In the genomic region with DNA sequence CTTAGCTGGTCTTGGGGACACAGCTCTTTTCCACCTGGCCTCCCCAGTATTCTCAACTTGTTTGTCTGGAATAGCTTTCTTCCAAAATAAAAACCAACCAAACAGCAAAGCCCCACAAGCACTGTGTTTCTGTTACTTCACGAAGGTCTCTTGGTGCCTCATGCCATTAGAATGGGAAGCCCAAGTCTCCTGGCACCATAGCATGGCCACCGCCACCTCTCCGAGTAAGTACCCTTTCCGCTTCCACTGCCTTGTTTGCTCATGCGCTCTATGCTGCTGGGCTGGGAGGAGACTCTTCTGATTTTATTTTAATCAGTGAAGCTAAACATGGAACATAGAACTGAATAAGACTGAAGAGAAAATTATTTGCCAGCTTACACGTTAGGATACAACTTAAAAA, we compare ENCODE assay signal across 9 mouse cellular contexts. TPM values are rescaled to one million over a fixed set of nuclear protein-coding genes. Genes with fewer than 3 reads are reported as not detected.
DNase-seq lines count a peak whose midpoint lies in the region; ATAC-seq and TF ChIP-seq lines count a peak whose summit lies in the region.
"Had no signal": no experiment of that assay in that cellular context is flagged by ENCODE, and none has a peak within 500 bp of the region (broad histone marks: within the 10 kb centered on the region; RNA-seq: fewer than 3 reads in every experiment).

No protein-coding gene starts in this region.

- no peak overlapping the region; the same call in 1 of the 2 replicates for H3K4me3 ChIP-seq in kidney, embryonic 14.5 days (ENCODE audit: low read length)
- H3K4me3 ChIP-seq in bone marrow macrophage, adult 2 months (ENCODE audit: insufficient read depth, low read length), result peak overlapping the region; percentile 42
- peak overlapping the region; percentile 6; the same call in 1 of the 2 replicates for H3K4me3 ChIP-seq in heart, embryonic 15.5 days
- peak overlapping the region; percentile 36 for H3K4me3 ChIP-seq in liver, embryonic 16.5 days (ENCODE audit: low read depth, low read length)

- intact Hi-C loops in gastrocnemius, postnatal 14 days (cut with DNase I; ENCODE audit: low total_unique reads), result no loop called here

- WGBS in kidney, embryonic 14.5 days, result 87% methylated on average over 6 of the region's 6 CpGs
- WGBS in heart, embryonic 15.5 days, result 73% methylated on average over 6 of the region's 6 CpGs
- 84% methylated on average over 6 of the region's 6 CpGs for WGBS in liver, embryonic 16.5 days (ENCODE audit: insufficient replicate concordance)

- H3K27ac ChIP-seq in kidney, embryonic 14.5 days (ENCODE audit: low read depth, low read length), result no peak overlapping the region
- H3K27ac ChIP-seq in bone marrow macrophage, adult 2 months (ENCODE audit: insufficient read depth, low read depth, low read length), result peak overlapping the region; percentile 4; the same call in 1 of the 2 replicates
- no peak overlapping the region for H3K27ac ChIP-seq in heart, embryonic 15.5 days
- H3K27ac ChIP-seq in liver, embryonic 16.5 days (ENCODE audit: low read length), result 0 out of 2 replicates have a peak overlapping the region, but pooled peaks have one; percentile 10

- no peak for ATAC-seq in kidney, embryonic 14.5 days (ENCODE audit: low FRiP score, low TSS enrichment)
- no peak for ATAC-seq in heart, embryonic 15.5 days (replicated peaks; ENCODE audit: insufficient number of reproducible peaks, insufficient read depth, low FRiP score, low read depth)
- ATAC-seq in liver, embryonic 16.5 days (ENCODE audit: low read depth), result no peak

- no peaks in the 10 kb centered on the region for H3K27me3 ChIP-seq in kidney, embryonic 14.5 days (ENCODE audit: control insufficient read depth, insufficient read depth, low read length)
- no peaks in the 10 kb centered on the region for H3K27me3 ChIP-seq in heart, embryonic 15.5 days
- H3K27me3 ChIP-seq in liver, embryonic 16.5 days (ENCODE audit: control insufficient read depth, insufficient read depth, low read depth, low read length), result no peaks in the 10 kb centered on the region
- H3K27me3 ChIP-seq: midbrain, embryonic 12.5 days had no signal

- H3K36me3 ChIP-seq in kidney, embryonic 14.5 days (ENCODE audit: control insufficient read depth, insufficient read depth, low read length), result no peaks in the 10 kb centered on the region
- H3K36me3 ChIP-seq in heart, embryonic 15.5 days, result no peaks in the 10 kb centered on the region
- H3K36me3 ChIP-seq in liver, embryonic 16.5 days (ENCODE audit: control insufficient read depth, insufficient read depth), result no peaks in the 10 kb centered on the region
- H3K36me3 ChIP-seq: midbrain, embryonic 12.5 days had no signal

- no peak for DNase-seq in kidney, postnatal 4 days
- no peak for DNase-seq in cerebellum, adult 18-20 months
- no peak for DNase-seq in gastrocnemius, postnatal 14 days
- no peak for DNase-seq in MN1 (ENCODE audit: low spot score)

- H3K9me3 ChIP-seq in kidney, embryonic 14.5 days (ENCODE audit: control insufficient read depth, low read length), result no peaks in the 10 kb centered on the region
- no peaks in the 10 kb centered on the region for H3K9me3 ChIP-seq in heart, embryonic 15.5 days (replicated peaks)
- no peaks in the 10 kb centered on the region for H3K9me3 ChIP-seq in liver, embryonic 16.5 days (replicated peaks; ENCODE audit: control insufficient read depth, low read length)
- H3K9me3 ChIP-seq: midbrain, embryonic 12.5 days had no signal

- no peak for TF ChIP-seq POLR2A in bone marrow macrophage, adult 2 months (IDR thresholded peaks at IDR 0.05; ENCODE audit: borderline replicate concordance, low read depth, low read length)

- H3K4me1 ChIP-seq in kidney, embryonic 14.5 days (ENCODE audit: control insufficient read depth, insufficient read depth, low read length), result peaks cover 27% of the 10 kb centered on the region
- peaks cover 10% of the 10 kb centered on the region for H3K4me1 ChIP-seq in bone marrow macrophage, adult 2 months (ENCODE audit: control insufficient read depth, insufficient read depth, low read length)
- H3K4me1 ChIP-seq in heart, embryonic 15.5 days (replicated peaks), result peaks cover 54% of the 10 kb centered on the region
- peaks cover 30% of the 10 kb centered on the region for H3K4me1 ChIP-seq in liver, embryonic 16.5 days (ENCODE audit: control insufficient read depth, low read depth, low read length)

- TF ChIP-seq CTCF in bone marrow macrophage, adult 2 months (IDR thresholded peaks at IDR 0.05; ENCODE audit: low read depth, low read length), result no peak

- 0 out of 2 replicates have a peak overlapping the region, but pooled peaks have one; percentile 17 for H3K4me2 ChIP-seq in kidney, embryonic 14.5 days (replicated peaks; ENCODE audit: low read depth, low read length)
- H3K4me2 ChIP-seq in heart, embryonic 15.5 days, result peak overlapping the region; percentile 67
- peak overlapping the region; percentile 61 for H3K4me2 ChIP-seq in liver, embryonic 16.5 days (ENCODE audit: low read depth, low read length)

- no peak overlapping the region for H3K9ac ChIP-seq in kidney, embryonic 14.5 days (ENCODE audit: low read depth, low read length)
- no peak overlapping the region for H3K9ac ChIP-seq in heart, embryonic 15.5 days
- peak overlapping the region; percentile 51 for H3K9ac ChIP-seq in liver, embryonic 16.5 days (ENCODE audit: low read depth, low read length)

RNA-seq across cellular contexts. Expression of a gene that starts 2.3 kb away (rescaled TPM):
- 82.7 and 94.3 TPM in 2 replicates for polyA plus RNA-seq in kidney, embryonic 14.5 days (2014; fragmentation: Nextera tagmentation; extraction: Ambion mirVana)
- 346 and 350 TPM in 2 replicates for polyA plus RNA-seq in bone marrow macrophage, adult 2 months (2012; ENCODE audit: insufficient read depth, insufficient read length, missing spikeins)
- polyA plus RNA-seq in heart, embryonic 15.5 days (2015; fragmentation: Nextera tagmentation; extraction: Ambion mirVana), result 133 and 152 TPM in 2 replicates
- 78.8 and 83.3 TPM in 2 replicates for polyA plus RNA-seq in liver, embryonic 16.5 days (2015; fragmentation: Nextera tagmentation; extraction: Ambion mirVana)
- total RNA-seq in gastrocnemius, postnatal 14 days (2021), result 100 to 1,000 TPM; 269 to 286 TPM

RNA-seq across cellular contexts. Expression of a gene that starts 42.9 kb away (rescaled TPM):
- 8.2 and 11.1 TPM in 2 replicates for polyA plus RNA-seq in kidney, embryonic 14.5 days (2014; fragmentation: Nextera tagmentation; extraction: Ambion mirVana)
- not detected in 2 replicates for polyA plus RNA-seq in bone marrow macrophage, adult 2 months (2012; ENCODE audit: insufficient read depth, insufficient read length, missing spikeins)
- polyA plus RNA-seq in heart, embryonic 15.5 days (2015; fragmentation: Nextera tagmentation; extraction: Ambion mirVana), result 17.3 and 19.6 TPM in 2 replicates
- 4.5 and 4.9 TPM in 2 replicates for polyA plus RNA-seq in liver, embryonic 16.5 days (2015; fragmentation: Nextera tagmentation; extraction: Ambion mirVana)
- total RNA-seq in gastrocnemius, postnatal 14 days (2021), result under 1 TPM; 0.06 to 0.09 TPM

Comparison
In these comparisons a context has a peak if more than half of its experiments do, and no peak if none do; other contexts are left out.
1. H3K27ac ChIP-seq: peak in bone marrow macrophage, adult 2 months (single experiment) and liver, embryonic 16.5 days (single experiment); none in kidney, embryonic 14.5 days (single experiment) and heart, embryonic 15.5 days (single experiment).
2. H3K4me2 ChIP-seq: peak in every context shown above with its lines; median percentile 67 in heart, embryonic 15.5 days; 61 in liver, embryonic 16.5 days; 17 in kidney, embryonic 14.5 days.